8 mouse cellular contexts compared by ENCODE assay signal in genomic region chr6:115123262-115124201, GRCm38 (mm10). TPM values are rescaled to one million over a fixed set of nuclear protein-coding genes. Genes with fewer than 3 reads are reported as not detected.
DNase-seq lines count a peak whose midpoint lies in the region; ATAC-seq and TF ChIP-seq lines count a peak whose summit lies in the region.

No protein-coding gene starts in this region.

- H3K4me1 ChIP-seq in lung, embryonic 16.5 days (replicated peaks; ENCODE audit: control insufficient read depth, insufficient read depth, low read length): peaks cover 6% of the 10 kb centered on the region; the same call in 1 of the 2 replicates

- no peaks in the 10 kb centered on the region for H3K27me3 ChIP-seq in lung, embryonic 16.5 days (ENCODE audit: control insufficient read depth, insufficient read depth, low read depth, low read length)

- WGBS in lung, embryonic 16.5 days: 19% methylated on average over 10 of the region's 10 CpGs

- peak; percentile 13 for DNase-seq in ovary, postnatal 36 days (ENCODE audit: low spot score)
- DNase-seq in ovary, postnatal 14 days (ENCODE audit: low spot score): no peak
- peak; percentile 30 to 36 for DNase-seq in cerebellum, postnatal 36 days
- peak; percentile 48 to 78 for DNase-seq in layer of hippocampus, adult 2 months (ENCODE audit: low spot score in 2 of 2)
- peak; percentile 59 for DNase-seq in retina, postnatal 1 day

- peak; percentile 40 for ATAC-seq in granulocyte monocyte progenitor cell, adult 5-6 weeks (replicated peaks; ENCODE audit: poor library complexity, severe bottlenecking)
- ATAC-seq in lung, embryonic 16.5 days (ENCODE audit: low read depth): peak; percentile 59
- no peak for ATAC-seq in monocyte, adult 5-6 weeks (replicated peaks; ENCODE audit: insufficient number of reproducible peaks, low FRiP score, low TSS enrichment, poor library complexity, severe bottlenecking)

- H3K9ac ChIP-seq in lung, embryonic 16.5 days (ENCODE audit: low read length): no peak overlapping the region

- peak overlapping the region; percentile 15 for H3K4me2 ChIP-seq in lung, embryonic 16.5 days (ENCODE audit: low read depth, low read length)

- H3K27ac ChIP-seq in layer of hippocampus, adult 2 months: peak overlapping the region; percentile 89
- H3K27ac ChIP-seq in lung, embryonic 16.5 days (ENCODE audit: low read length): no peak overlapping the region

- H3K4me3 ChIP-seq in layer of hippocampus, adult 2 months: no peak overlapping the region; the same call in 1 of the 2 replicates
- H3K4me3 ChIP-seq in lung, embryonic 16.5 days (ENCODE audit: low read length): no peak overlapping the region

- no peaks in the 10 kb centered on the region for H3K36me3 ChIP-seq in lung, embryonic 16.5 days (ENCODE audit: control insufficient read depth, insufficient read depth, low read length)

- TF ChIP-seq CTCF in layer of hippocampus, adult 2 months (conservative IDR thresholded peaks at IDR 0.05): no peak

- H3K9me3 ChIP-seq in lung, embryonic 16.5 days (ENCODE audit: control insufficient read depth, low read length): no peaks in the 10 kb centered on the region

RNA-seq across cellular contexts. Expression of gene Syn2, which starts 11.2 kb away (rescaled TPM):
- total RNA-seq in granulocyte monocyte progenitor cell, adult 5-6 weeks (2014; fragmentation: Nextera tagmentation): not detected in 2 replicates
- not detected in 2 replicates for total RNA-seq in granulocyte monocyte progenitor cell, adult 5-6 weeks (2017)
- 100 to 1,000 TPM; 564 to 608 TPM for total RNA-seq in layer of hippocampus, adult 2 months (2021)
- polyA plus RNA-seq in lung, embryonic 16.5 days (2015; fragmentation: Nextera tagmentation; extraction: Ambion mirVana): 1.2 and 1.7 TPM in 2 replicates
- total RNA-seq in monocyte, adult 5-6 weeks (2017): not detected in 3 replicates

Comparison
In these comparisons a context has a peak if more than half of its experiments do, and no peak if none do; other contexts are left out.
1. RNA of gene Syn2, which starts 11.2 kb away (total RNA-seq): 564 to 608 TPM in layer of hippocampus, adult 2 months; not detected in granulocyte monocyte progenitor cell, adult 5-6 weeks and not detected in monocyte, adult 5-6 weeks; every median in the first group is over 100 times any median in the second.